Mouse (Mus musculus) lung, embryonic 15.5 days (tissue): ENCODE data around the gene Pde4d. TPM values are rescaled to one million over a fixed set of nuclear protein-coding genes. Genes with fewer than 3 reads are reported as not detected.

ENCODE experiments used
- ATAC-seq: fragments of 200-750 bp; cut with Nextera tagmentation; 2 replicates; pipeline ENCODE4 v1.8.0; 2017; ENCODE audit warnings: moderate number of reproducible peaks, borderline replicate concordance; ENCODE audit not compliant: low FRiP score, low TSS enrichment; ENCODE audit errors: extremely low read depth
- H3K27ac ChIP-seq: fragments of 300-500 bp; sonication (generic); 2 replicates; pipeline ENCODE4 v1.5.1; 2015; ENCODE audit warnings: moderate library complexity, mild to moderate bottlenecking, inconsistent platforms
- H3K27me3 ChIP-seq: fragments of 300-500 bp; sonication (generic); 2 replicates; pipeline ENCODE4 v1.6.1; 2015; ENCODE audit warnings: inconsistent platforms
- H3K36me3 ChIP-seq: fragments of 300-500 bp; sonication (generic); 2 replicates; pipeline ENCODE4 v1.6.1; 2015; ENCODE audit warnings: inconsistent platforms
- H3K4me1 ChIP-seq: fragments of 300-500 bp; sonication (generic); 2 replicates; pipeline ENCODE4 v1.6.1; 2015; ENCODE audit warnings: inconsistent platforms
- H3K4me2 ChIP-seq: fragments of 300-500 bp; sonication (generic); 2 replicates; pipeline ENCODE4 v1.6.1; 2015; ENCODE audit warnings: inconsistent platforms, mild to moderate bottlenecking, moderate library complexity
- H3K4me3 ChIP-seq: fragments of 300-500 bp; sonication (generic); 2 replicates; pipeline ENCODE4 v1.5.1; 2015; ENCODE audit warnings: mild to moderate bottlenecking, inconsistent platforms
- H3K9ac ChIP-seq: fragments of 300-500 bp; sonication (generic); 2 replicates; pipeline ENCODE4 v1.6.1; 2015; ENCODE audit warnings: inconsistent platforms
- H3K9me3 ChIP-seq: fragments of 300-500 bp; sonication (generic); 2 replicates; pipeline ENCODE4 v1.6.1; 2016; ENCODE audit warnings: inconsistent platforms
- WGBS: fragments of 180-500 bp; shearing (Covaris S2); methylation state at CpG from one replicate; pipeline ENCODE4 v1.1.7; 2015; 5-methylcytosine and 5-hydroxymethylcytosine counted together
- polyA plus RNA-seq: library from polyadenylated mRNA; unstranded; fragments of >200 nt; fragmentation: Nextera tagmentation; extraction: Ambion mirVana; gene quantifications from 2 replicates; pipeline ENCODE4 v1.2.1, GENCODE M21; 2015

Pde4d gene
- polyA plus RNA-seq, 1 experiment from 2014 or later, result 18.2 TPM

DNA sequence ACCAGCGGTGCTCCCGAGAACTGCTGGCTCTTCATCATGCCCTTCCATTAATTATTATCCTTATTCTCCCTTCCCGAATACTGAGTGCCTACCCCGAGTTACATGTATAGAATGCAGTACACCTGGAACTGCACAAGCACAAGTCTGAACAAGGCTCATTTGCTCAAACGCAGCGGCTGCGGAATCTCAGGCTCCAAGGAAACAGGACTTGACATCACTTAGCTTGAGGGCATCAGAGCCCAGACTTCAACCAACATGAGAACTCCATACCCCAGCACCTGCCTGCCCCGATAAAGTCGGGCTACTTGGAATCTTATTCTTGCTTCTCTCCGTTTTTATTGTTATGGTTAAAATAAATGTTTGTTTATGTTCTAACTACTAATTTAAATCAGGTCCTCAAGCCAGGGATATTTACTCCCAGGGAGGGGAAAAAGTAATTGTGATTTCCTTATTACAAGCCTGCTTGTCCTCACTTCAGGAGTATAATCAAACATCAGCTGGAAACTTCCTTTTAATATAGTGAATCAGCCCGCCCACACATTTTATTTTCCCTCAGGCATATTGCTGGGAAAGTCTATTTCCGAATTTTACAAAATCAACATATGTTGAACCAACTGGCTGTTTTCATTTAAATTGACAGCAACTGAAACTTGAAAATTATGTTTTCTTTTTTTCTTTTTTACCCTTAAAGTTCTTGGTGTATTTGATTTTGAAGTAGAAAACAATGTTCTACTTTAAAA is 849.9 kb downstream of the Pde4d start:
- WGBS, result 80% methylated on average over 12 of the region's 12 CpGs
- H3K36me3 ChIP-seq, result no peaks in the 10 kb centered on the region
- no peak overlapping the region for H3K9ac ChIP-seq
- no peaks in the 10 kb centered on the region for H3K27me3 ChIP-seq
- no peaks in the 10 kb centered on the region for H3K9me3 ChIP-seq
- H3K4me3 ChIP-seq, result no peak overlapping the region
- no peak for ATAC-seq
- H3K4me2 ChIP-seq, result no peak overlapping the region
- 0 out of 2 replicates have a peak, but pooled peaks cover 12% of the 10 kb centered on the region for H3K4me1 ChIP-seq
- H3K27ac ChIP-seq, result no peak overlapping the region

DNA sequence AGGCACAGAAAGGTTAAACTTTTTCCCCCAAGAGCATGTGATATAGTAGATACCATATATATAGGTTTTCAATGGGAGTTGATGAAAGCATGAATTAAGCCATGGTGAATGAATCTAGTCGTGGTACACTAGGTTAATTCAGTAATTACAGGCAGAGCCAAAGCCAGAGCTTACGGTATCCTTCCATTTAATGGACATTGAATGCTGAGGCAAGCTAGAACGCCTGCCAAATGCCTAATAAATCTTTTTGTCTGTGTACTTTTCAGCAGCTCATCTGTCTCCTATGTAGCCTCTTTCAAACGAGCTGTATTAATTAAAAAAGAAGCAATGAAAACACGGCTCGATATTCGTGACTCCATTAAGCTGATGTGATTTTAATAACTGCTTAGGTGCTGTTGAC is 862.8 kb downstream of the Pde4d start:
- H3K9me3 ChIP-seq, result no peaks in the 10 kb centered on the region
- H3K36me3 ChIP-seq, result no peaks in the 10 kb centered on the region
- H3K4me2 ChIP-seq, result no peak overlapping the region
- WGBS, result 45% methylated on average over 7 of the region's 7 CpGs
- no peak for ATAC-seq
- no peak overlapping the region for H3K4me3 ChIP-seq
- no peaks in the 10 kb centered on the region for H3K27me3 ChIP-seq
- no peak overlapping the region for H3K27ac ChIP-seq
- no peak overlapping the region for H3K9ac ChIP-seq
- H3K4me1 ChIP-seq, result no peaks in the 10 kb centered on the region

DNA sequence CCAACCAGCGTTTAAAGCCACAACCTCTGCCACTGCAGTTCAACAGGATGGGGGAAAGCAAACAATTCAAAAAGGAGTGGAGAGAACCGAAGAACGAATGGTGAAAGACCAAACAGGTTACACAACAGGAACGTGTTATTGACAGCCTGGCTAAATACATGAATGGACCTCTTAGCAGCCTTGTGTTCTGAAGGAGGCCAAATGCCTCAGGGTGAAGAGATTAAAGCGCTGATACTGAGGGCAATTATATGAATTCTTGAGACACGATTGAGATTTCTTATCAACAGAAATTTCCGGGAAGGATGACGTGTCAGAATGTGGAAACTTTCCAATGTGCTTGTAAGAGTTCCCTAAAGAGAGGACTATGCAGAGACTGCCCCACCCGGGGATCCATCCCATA is 865.9 kb downstream of the Pde4d start:
- H3K9me3 ChIP-seq, result no peaks in the 10 kb centered on the region
- H3K36me3 ChIP-seq, result no peaks in the 10 kb centered on the region
- 27% methylated on average over 9 of the region's 9 CpGs for WGBS
- no peak overlapping the region for H3K9ac ChIP-seq
- H3K4me3 ChIP-seq, result no peak overlapping the region
- peaks cover 8% of the 10 kb centered on the region for H3K4me1 ChIP-seq
- peak; percentile 62; the same call in 1 of the 2 replicates for ATAC-seq
- no peaks in the 10 kb centered on the region for H3K27me3 ChIP-seq
- H3K4me2 ChIP-seq, result peak overlapping the region; percentile 10; the same call in 1 of the 2 replicates
- peak overlapping the region; percentile 67 for H3K27ac ChIP-seq

DNA sequence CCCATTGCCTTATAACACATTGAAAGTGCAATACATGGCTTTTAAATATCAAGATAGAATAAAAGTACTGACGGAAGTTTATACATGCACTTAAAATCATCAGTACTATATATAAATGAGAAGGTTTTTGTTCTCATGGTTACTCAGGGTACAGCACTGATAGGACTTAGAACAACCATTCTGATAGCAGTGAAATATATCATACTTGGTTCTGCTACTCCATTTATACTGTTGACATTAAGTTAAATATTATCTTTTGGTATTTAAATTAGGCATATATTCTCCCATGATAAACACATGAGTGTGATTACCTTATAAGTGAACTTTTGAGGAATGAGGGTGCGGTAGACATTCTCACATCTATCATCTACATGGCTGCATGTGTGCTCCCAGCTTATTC is 867.9 kb downstream of the Pde4d start:
- H3K9ac ChIP-seq, result no peak overlapping the region
- H3K27ac ChIP-seq, result no peak overlapping the region
- no peaks in the 10 kb centered on the region for H3K27me3 ChIP-seq
- H3K36me3 ChIP-seq, result no peaks in the 10 kb centered on the region
- no peak overlapping the region for H3K4me3 ChIP-seq
- 90% methylated on average over 2 of the region's 2 CpGs for WGBS
- H3K9me3 ChIP-seq, result no peaks in the 10 kb centered on the region
- peaks cover 8% of the 10 kb centered on the region for H3K4me1 ChIP-seq
- ATAC-seq, result no peak
- no peak overlapping the region for H3K4me2 ChIP-seq

DNA sequence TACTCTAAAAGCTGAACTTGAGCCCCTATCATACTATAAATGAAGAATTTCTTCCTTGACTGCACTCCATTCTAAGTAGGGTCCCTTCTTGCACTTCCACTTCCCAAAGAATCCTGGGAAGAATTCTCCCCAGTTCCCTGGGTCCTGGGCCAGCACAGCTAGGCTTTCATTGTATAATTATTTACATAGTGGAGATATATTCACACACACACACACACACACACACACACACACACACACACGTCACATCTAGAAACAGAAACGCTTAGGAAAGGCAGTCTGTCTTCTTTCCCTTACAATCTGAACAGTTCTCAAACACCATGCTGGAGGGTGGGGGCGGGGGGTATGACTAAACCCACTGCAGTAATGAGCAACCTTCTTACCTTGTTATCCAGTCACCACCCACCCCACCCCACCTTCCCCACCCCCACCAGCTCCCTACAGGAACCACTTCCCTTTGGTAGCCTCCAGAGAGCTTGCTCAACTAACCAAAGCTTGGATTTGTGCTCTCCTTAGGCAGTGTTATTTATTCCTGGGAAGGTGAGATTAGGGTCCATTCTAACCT is 868.8 kb downstream of the Pde4d start:
- Histone ChIP-seq H3K4me3 (no peak overlapping the region), H3K9ac (no peak overlapping the region), H3K27me3 (no peaks in the 10 kb centered on the region), H3K27ac (no peak overlapping the region), H3K4me2 (no peak overlapping the region), H3K36me3 (no peaks in the 10 kb centered on the region), H3K4me1 (peaks cover 8% of the 10 kb centered on the region), H3K9me3 (no peaks in the 10 kb centered on the region)
- 41% methylated on average over 3 of the region's 3 CpGs for WGBS
- ATAC-seq, result no peak

DNA sequence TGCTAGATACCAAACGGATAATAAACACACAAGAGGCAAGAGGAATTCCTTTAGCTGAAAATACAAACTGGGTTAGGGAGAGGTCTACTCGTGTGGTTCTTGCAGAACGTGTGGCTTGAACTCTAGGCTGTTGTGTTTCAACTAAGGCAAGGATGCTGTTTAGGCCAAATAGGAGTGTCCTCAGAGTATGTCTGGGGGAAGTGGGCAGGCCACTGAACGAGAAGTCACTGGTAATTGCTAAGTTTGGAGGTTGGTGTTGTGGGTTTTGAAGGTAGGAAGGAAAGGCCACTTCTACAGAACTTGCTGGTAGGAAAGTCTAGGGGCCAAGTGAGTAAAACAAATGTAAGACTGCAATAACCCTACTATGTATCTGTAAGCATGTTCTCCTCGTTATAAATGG is 876.3 kb downstream of the Pde4d start:
- Histone ChIP-seq H3K9me3 (no peaks in the 10 kb centered on the region), H3K27me3 (no peaks in the 10 kb centered on the region), H3K4me1 (no peaks in the 10 kb centered on the region), H3K4me2 (no peak overlapping the region), H3K27ac (no peak overlapping the region), H3K9ac (no peak overlapping the region), H3K4me3 (no peak overlapping the region), H3K36me3 (no peaks in the 10 kb centered on the region)
- no peak for ATAC-seq
- WGBS, result 75% methylated on average over 5 of the region's 5 CpGs

DNA sequence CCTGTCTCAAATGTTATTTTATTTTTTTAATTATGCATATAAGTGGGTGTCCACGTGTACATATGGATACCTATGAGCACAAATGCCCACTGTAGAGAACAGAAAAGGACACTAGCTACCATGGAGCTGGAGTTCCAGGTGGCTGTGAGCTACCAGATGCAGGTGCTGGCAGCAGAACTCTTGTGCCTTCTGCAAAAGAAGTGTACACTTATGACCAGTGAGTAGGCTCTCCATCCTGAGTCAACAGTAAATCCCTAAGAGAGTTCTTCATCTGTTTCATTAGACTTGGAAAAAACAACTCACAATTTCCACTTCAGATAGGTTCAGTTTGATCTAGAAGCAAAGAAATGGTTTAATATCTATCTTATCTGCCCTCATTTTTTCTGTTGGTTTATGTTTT is 881.8 kb downstream of the Pde4d start:
- no peaks in the 10 kb centered on the region for H3K9me3 ChIP-seq
- H3K4me3 ChIP-seq, result no peak overlapping the region
- H3K27ac ChIP-seq, result no peak overlapping the region
- H3K27me3 ChIP-seq, result no peaks in the 10 kb centered on the region
- 49% methylated on average over 1 of the region's 1 CpGs for WGBS
- H3K9ac ChIP-seq, result no peak overlapping the region
- no peak for ATAC-seq
- no peak overlapping the region for H3K4me2 ChIP-seq
- H3K36me3 ChIP-seq, result no peaks in the 10 kb centered on the region
- no peaks in the 10 kb centered on the region for H3K4me1 ChIP-seq

DNA sequence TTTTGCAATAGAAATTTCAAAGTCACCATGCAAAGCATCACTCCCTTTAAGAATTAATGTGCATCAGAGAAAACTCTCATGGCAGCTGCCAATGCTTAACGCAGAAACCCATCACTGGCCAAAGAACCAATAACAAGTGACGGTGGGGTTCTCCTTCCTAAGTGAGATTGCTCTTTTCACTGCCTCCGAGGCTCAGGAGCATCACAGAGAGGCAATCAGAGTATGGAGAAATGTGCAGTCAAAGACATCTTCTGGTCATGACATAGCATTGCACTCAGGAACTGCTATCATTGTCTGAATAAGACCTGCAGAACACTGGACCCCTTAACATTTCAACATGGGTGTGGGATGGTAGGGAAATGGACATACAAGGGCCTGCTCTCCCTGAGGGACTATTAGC is 892.2 kb downstream of the Pde4d start:
- Histone ChIP-seq H3K4me1 (0 out of 2 replicates have a peak, but pooled peaks cover 3% of the 10 kb centered on the region), H3K9ac (no peak overlapping the region), H3K9me3 (no peaks in the 10 kb centered on the region), H3K36me3 (no peaks in the 10 kb centered on the region), H3K4me2 (no peak overlapping the region), H3K4me3 (no peak overlapping the region), H3K27ac (no peak overlapping the region), H3K27me3 (no peaks in the 10 kb centered on the region)
- 51% methylated on average over 3 of the region's 3 CpGs for WGBS
- no peak for ATAC-seq

DNA sequence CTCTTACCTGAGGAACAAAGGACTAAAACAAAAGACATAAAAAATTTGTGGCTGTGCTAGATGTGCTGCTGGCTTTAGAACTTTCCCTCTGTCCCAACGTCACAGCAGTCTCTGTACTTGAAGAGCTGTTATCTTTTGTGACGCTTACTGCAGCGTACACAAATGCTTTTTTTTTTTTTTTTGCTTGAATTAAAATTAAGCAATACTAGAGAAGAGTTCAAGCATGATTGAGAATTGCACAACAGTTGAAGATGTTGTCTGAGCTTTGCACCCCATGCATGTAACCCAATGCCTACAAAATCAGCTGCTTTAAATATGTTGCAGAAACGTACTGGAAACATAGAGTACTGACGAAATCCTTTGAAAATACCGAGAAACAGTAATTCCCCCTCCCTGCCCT is 892.7 kb downstream of the Pde4d start:
- no peak overlapping the region for H3K4me2 ChIP-seq
- H3K9ac ChIP-seq, result no peak overlapping the region
- H3K4me3 ChIP-seq, result no peak overlapping the region
- H3K4me1 ChIP-seq, result 0 out of 2 replicates have a peak, but pooled peaks cover 3% of the 10 kb centered on the region
- 0 out of 2 replicates have a peak, but pooled peaks have one; percentile 46 for ATAC-seq
- no peaks in the 10 kb centered on the region for H3K27me3 ChIP-seq
- no peaks in the 10 kb centered on the region for H3K9me3 ChIP-seq
- no peaks in the 10 kb centered on the region for H3K36me3 ChIP-seq
- 38% methylated on average over 6 of the region's 6 CpGs for WGBS
- no peak overlapping the region for H3K27ac ChIP-seq

DNA sequence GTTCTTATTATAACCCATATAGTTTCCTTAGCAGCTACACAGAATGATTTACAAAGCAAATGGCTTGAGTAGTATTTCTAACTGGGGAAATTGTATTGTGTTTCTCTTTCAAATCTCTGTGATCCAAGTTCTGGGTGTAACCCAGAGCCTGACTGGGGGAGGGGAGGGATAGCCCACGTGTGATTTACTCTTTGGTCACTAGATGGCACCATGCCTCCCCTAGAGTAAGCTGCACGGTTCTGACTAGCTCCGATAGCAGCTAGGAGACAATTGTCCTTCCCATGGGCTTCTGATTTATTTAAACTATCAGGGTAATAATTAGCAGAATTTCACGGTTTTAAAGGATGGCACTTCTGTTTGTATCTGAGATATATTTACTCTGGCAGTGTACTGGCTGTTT is 893.8 kb downstream of the Pde4d start:
- Histone ChIP-seq H3K36me3 (no peaks in the 10 kb centered on the region), H3K4me1 (0 out of 2 replicates have a peak, but pooled peaks cover 3% of the 10 kb centered on the region), H3K4me3 (no peak overlapping the region), H3K27me3 (no peaks in the 10 kb centered on the region), H3K9ac (no peak overlapping the region), H3K27ac (no peak overlapping the region), H3K4me2 (no peak overlapping the region), H3K9me3 (no peaks in the 10 kb centered on the region)
- WGBS, result 2% methylated on average over 4 of the region's 4 CpGs
- peak; percentile 73; the same call in 1 of the 2 replicates for ATAC-seq

DNA sequence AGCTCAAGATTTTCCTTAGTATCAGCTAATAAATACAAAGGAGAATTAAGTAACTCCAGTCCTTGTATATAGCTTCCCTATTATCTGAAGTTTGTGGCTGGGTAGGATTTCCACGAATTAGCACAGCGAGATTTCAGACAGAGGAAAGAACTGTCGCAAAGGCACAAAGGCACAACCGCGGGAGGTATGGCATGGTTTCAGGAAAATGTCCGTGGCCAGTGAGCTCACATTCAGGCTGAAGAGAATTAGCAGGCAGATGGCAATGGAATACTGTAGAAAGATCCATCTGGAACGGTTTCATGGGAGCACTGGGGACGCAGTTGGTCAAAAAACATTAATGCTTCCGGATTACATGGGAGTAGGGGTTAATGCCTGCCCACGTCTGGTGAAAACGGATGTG is 898.0 kb downstream of the Pde4d start:
- ATAC-seq, result no peak
- H3K4me2 ChIP-seq, result no peak overlapping the region
- no peaks in the 10 kb centered on the region for H3K4me1 ChIP-seq
- no peak overlapping the region for H3K27ac ChIP-seq
- H3K9ac ChIP-seq, result no peak overlapping the region
- H3K9me3 ChIP-seq, result no peaks in the 10 kb centered on the region
- H3K4me3 ChIP-seq, result no peak overlapping the region
- WGBS, result 66% methylated on average over 11 of the region's 11 CpGs
- no peaks in the 10 kb centered on the region for H3K36me3 ChIP-seq
- H3K27me3 ChIP-seq, result no peaks in the 10 kb centered on the region

DNA sequence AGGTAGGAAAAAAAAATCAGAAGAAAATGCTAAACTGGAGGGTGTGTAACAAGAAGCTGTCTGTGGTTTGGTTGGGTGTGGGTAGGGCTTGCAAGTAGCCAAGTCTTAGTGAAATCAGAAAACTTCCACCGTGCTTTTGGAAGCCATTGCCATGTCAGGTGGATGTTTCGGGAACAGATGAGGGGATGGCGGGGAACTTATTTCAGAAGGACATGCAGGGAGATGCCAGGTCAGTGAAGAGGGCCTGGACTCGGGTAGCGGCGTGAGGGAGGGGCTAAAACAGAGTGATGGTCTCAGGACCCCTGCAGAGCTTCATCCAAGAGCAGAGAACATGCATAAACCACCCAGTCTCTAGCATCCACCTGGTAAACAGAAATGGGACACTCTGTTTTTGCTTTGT is 898.6 kb downstream of the Pde4d start:
- no peaks in the 10 kb centered on the region for H3K4me1 ChIP-seq
- WGBS, result 90% methylated on average over 6 of the region's 6 CpGs
- no peaks in the 10 kb centered on the region for H3K27me3 ChIP-seq
- no peak overlapping the region for H3K9ac ChIP-seq
- ATAC-seq, result no peak
- H3K9me3 ChIP-seq, result no peaks in the 10 kb centered on the region
- no peak overlapping the region for H3K4me3 ChIP-seq
- no peak overlapping the region for H3K4me2 ChIP-seq
- no peaks in the 10 kb centered on the region for H3K36me3 ChIP-seq
- no peak overlapping the region for H3K27ac ChIP-seq
